Mouse (Mus musculus) spleen, postnatal 10 days (tissue): Measurements from ENCODE around the gene Mmp28.

Experiments
- DNase-seq, 2 experiments: peaks; one replicate each; pipeline ENCODE4 v3.0.0; 2021 to 2022; ENCODE audit warnings: low spot score in 2 of 2

Mmp28 gene

DNA sequence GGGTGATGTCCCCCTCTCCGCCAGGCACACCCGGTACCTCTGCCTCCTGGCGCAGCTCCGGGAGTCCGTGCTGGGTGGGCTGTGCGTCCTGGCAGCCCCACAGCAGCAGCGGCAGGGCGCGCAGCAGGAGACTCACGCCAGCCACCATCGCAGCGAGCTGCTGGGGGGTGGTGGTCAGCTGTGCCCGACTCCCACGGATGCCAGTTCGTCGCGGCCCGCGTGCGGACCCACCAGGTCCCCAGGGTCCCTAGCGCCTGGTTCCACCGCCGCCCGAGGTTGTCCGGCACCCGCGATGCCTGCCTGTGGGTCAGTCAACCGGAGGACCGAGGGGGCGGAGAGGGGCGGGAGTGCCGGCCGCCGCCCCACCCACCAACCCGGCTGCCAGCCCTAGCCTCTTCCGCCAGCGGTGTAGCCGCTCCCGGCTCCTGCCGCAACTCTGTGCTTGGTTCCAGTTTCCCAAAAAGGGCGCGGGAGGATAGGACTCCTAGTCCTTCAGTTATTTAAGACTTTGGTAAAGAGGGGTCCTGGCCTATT lies at the start of gene Mmp28:
Mmp28 (minus strand) TSS at position 361 of the 534 bp plus-strand sequence.
- DNase-seq: no peak

DNA sequence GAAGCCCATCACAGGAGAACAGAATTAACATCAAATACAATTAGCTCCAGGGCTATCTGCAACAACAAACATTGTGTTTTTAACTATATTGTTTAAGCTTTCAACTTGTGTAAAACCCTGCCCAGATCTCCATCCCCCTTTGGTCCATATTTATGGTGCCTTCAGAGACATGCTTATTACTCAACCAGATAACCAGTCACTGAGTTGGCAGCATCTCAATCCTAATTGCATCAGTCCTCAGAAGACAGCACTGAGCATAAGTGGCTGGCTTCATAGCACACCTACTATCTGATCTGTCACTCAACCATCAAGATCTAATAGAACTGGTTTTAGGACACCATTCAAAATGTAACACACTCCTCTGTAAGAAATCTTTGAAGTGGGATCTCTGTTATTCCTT lies 46.6 kb upstream of the Mmp28 start:
- DNase-seq: no peak

DNA sequence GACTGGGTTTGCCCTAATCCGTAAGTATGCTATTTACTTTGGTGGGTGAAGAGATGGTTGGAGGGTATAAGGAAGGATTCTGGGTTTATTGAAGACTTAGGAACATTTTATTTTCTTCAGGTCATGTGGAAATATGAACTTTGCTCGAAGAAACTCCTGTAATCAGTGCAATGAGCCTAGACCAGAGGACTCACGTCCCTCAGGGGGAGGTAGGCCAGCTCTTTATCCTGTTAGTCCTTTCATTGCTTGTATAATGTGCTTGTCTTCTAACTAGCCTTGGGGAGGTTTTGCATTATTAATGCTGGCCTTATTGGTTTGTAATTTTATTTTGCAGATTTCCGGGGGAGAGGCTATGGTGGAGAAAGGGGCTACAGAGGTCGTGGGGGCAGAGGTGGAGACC lies 41.4 kb upstream of the Mmp28 start:
- no peak for DNase-seq

DNA sequence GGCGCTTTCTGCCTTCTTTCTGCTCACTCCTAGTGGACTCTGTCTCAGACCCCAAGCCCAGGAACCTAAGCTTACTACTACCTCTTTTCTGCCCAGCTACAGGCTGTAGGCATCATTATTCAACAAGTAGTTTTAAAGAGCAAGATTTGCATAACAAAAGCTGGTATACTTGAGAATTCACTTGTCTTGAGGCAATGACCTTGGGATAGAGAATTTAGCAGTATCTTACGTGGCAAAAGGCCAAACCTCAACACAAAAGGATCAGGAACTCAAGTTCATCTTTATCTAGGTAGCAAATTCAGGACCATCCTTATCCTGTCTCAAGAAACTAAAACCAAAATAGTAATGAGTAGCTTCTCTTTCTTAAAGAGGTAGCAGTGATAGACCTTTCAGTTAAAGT lies 32.7 kb upstream of the Mmp28 start:
- DNase-seq: no peak

DNA sequence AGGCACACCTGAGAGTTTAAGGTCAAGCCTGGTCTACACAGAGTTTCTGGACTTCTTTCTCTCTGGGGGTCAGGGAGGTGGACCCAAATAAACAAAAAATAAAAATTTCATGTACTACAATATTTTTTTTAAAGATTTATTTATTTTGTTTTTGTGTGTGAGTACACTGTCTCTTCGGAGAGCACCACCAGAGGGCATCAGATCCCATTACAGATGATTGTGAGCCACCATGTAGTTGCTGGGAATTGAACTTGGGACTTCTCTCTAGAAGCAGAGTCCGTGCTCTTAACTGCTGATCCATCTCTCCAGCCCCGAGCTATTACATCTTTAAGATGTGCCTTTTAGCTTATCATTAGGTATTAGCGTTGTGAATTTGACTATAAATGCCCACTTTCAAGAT lies 28.6 kb upstream of the Mmp28 start:
- DNase-seq: no peak

DNA sequence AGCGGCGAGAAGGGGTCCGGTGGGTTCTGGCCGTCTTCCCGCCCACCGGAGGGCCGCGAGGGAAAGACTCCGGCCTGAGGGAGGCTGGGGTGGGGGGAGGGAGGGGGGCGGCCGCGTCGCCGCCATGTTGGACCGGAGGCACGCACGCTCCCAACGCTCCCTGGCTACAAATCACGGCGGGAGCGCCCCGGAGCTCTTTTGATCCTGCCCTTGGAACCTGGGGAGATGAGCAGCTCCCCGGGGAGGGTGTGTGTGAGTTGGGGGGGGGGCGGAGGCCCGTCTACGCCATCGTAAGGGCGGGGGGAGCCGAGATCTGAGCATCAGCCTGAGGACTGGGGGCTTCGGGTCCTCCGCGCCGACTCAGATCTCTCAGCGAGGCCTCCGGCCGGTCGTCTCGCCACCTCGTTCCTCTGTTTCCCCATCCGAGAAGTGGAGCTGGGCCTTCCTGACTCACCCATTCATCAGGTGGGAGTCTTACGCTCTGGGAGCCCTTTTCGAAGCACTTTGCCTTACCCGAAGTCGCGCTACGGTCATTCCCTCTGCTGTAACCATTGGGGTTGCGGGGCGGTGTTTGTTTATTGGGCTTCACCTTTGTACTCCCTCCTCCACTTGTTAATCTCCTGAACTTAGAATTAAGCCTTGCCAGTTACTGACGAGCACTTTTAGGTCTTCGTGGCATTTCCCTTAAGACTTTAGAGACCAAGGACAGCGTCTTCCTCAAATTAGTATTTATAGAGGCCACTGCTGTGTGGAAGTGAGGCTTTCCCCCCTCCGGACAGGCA lies 10.6 kb upstream of the Mmp28 start:
- peak in 1 of 2 experiments; percentile 48 for DNase-seq

DNA sequence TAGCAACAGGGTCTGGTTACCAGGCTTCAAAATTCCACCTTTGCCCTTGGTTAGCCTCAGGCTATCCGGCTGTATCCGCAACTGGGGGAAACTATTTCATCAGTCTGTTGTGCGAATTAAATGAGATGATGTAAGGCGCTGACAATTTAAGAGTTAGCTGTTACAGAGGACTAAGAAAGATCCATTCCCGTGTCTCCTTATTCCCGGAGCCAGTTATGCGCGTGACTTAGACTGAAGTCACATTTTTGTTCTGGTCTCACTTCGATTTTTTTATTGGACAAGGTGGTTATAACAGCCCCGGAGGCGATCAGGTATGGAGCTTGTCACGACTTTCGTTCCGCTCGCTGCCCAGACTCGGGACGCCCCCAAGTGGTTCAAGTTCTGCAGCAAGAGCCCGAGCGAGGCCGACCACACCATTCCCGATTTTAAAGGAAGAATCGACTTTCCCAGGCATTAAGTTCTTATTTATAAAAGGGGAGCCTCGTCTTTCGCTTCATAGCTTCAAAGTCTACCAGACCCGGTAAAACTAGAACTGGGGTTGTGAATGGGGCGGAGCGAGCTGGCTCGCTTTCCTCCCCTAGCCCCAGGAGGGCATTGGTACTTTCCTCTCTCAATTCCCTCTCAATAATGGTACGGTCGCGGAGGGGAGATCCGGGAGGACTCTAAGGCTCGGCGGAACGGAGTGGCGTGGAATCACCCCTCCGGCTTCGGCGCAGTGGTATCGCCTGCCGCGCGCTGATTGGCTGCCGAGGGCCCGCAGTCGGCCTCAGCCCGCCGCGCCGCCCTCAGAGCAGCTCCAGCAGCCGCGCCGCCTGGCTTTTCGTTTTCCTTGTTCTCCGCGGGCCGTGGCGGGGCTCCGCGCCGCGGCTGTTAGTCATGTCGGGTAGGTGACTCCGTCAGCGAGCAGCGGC lies 9.7 kb upstream of the Mmp28 start, which contains the start of gene Taf15:
Taf15 (plus strand) TSS at position 763 of the 911 bp plus-strand sequence.
- DNase-seq: peak; percentile 98 to 99

DNA sequence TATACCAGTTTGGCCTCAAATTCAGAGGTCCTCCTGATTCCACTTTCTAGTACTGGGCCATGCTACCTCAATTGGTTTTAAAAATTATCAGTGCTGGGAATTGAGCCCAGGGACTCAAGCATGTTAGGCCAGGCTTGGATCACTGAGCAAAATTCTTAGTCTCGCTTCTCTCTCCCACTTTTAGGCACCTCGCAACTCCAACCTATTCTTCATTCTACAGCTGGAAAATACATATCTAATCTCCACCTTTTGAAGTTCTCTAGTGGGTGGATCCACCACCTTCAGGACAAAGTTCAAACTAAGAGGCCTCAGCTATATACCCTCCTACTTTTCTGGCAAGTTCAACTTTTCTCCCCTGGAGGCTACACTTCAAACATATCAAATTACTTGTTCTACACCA lies 8.9 kb upstream of the Mmp28 start:
- DNase-seq: peak in 1 of 2 experiments; percentile 7

DNA sequence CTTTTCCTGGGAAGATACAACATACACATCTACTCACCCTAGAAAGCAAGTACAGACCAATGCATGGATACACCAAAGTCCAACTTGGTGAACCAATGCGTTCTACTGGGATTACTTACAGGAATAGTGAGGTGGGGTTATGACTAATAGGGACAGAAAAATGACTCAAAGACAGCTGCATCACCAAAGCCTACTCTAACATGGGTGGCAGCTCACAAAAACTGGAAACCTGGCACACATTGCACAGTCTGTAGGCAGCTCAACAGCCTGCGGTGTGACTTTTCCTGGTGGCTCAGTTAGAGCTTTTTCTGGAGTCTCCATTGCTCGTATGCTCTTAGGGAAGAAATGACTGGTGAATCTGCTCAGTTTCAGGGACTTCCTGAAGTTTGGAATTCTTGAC lies 5.9 kb upstream of the Mmp28 start:
- no peak for DNase-seq

DNA sequence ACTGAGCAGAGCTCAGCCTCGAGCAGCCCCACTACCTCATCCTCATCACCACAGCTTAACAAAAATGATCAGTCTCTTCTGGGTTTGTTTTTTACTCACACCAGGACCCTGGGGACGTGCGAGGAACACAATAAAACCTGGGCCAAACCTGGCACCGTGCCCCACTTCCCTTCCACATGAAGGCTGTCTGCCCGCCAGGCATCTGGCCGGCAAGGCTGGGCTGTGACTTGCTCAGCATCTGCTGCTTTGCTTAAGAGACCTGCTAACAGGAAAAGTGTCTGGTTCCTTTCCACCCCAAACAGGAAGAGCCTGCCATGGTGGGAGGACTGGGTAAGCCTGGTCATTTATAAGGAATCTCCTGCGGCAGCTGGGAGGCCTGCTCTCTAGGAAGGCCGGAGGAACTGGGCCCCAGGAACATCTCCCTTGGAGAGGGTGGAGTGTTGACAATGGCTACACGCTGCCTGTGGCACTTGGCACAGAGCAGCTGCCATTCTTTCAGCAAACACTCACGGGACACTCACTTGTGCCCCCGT lies 4.3 kb upstream of the Mmp28 start:
- no peak for DNase-seq

DNA sequence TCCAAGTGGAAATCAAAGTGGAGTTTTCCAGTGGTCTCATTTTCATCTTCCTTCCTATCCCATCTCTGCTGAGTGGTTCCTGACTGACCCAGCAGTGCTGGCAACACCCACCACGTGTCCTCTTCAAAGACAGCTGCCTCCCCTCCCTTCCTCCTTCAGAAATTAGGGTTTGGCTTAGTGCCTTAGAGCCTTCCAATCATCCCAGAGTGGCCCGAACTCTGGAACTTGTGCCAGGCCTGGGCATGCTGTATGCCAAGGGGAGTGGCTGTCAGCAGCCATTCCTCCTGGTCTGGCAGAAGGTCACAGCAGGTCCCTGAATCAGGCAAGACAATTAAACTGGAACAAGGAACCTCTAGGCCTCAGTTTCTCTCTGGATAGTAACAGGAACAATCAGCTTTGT lies 3.1 kb upstream of the Mmp28 start:
- no peak for DNase-seq

DNA sequence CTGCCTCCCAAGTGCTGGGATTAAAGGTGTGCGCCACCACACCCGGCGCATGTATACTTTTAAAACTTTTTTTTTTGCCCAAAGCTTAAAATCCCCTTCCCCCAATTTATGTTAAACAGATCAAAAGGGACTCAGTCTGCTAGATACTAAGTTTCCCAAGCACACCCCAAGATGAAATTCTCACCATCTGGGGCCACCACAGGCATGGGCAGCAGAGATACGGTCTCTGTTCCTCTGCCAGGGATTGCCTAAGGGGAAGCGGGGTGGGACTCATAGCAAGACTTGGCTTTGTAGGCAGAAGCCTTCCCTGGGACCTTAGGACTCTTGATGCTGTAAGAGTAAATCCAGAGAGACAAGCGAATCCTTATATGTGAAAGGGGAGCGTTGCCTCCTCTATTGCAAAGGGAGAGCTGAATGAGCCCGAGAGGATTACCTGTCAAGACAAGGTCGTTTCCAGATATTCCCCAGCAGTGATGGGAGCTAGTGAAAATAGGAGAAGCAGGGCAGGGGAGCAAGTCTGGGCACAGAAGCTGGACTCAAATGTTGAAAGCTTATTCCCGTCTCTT lies 1.3 kb downstream of the Mmp28 start:
- DNase-seq: no peak

DNA sequence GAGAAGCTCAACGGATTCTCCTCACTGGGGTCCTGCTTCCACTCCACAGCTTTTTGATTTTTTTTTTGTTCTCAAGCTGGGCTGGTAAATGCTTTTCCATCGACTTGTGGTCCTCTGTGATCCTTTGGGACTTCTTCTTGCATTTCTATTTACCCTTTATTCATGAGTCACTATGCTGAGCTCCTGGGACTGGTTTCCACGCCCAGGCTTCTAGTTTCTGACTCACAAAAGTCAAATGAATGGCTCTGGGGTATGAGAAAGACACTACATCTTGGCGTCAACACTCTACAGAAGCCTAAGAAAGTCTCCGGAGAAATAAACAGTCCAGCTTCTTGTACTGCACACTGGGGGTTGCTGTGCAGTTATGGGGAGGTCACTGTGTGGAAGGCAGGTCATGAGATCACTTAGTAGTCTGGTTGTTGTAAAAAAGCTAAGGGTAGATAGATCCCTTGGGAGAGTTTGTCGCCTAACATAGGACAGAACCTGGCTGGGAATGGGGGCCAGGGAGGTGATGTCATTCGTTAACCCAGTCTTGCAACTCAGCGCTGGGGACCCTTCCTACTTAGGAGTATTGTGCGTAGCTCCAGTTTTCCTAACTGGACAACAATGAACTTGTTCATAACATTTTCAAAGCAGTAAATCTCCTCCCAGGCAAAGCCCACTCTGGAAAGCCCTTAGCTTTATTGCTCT lies 4.8 kb downstream of the Mmp28 start:
- no peak for DNase-seq

DNA sequence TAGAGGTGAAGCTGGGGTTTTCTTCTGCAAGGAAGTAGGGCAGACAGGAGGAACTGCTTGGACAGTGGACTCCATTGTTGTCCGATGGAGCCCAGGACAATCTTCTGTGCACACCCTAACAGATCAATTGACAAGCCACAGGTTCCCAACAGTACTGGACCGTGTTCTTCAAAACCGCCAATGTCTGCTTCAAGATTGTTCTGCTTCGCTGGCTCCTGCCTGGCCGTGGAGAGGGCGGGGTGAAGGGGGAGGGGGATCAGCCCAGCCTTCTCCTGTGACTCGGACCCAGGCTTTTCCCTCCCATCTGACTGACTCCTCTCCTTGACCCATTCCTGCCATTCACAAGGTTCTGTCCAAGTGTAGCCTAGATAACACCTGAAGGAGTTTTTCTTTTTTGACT lies 5.6 kb downstream of the Mmp28 start:
- DNase-seq: no peak

DNA sequence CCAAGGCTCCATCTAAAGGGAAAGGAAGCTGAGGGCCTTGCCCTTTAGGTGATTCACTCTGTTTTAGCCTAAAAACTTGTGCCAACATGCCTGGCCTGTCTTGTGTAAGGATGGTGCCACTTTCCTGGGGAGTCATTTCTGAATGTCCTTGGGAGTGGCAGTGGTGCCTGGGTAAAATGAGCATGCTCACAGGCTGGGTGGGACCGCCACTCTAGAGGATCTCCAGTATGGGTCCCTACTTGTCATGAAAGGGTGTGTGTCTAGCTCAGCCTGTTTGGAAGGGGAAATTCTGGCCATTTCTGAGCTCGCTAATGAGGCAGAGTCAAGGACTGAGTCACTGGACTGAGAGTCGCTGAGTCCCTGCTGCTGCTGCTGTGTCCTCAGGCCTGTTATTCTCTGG lies 7.3 kb downstream of the Mmp28 start:
- no peak for DNase-seq

DNA sequence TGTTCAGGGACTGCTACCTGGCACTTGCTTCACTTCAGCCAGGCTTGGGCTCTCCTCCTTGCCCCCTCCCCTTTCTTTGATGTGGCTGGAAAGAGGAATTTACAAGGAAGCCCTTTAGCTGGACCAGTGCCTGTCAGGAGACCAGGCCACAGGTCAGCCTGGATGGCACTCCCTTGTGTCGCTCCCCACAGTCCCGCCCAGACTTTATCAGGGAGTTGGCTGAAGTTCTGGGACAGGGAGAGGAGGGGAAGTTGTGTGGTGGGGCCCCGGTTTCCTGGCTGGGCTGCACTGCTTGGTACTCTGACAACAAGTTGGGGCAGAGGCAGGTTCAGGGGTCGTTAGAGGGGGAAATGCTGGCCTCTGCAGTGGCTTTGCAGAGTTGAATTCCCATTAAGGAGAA lies 8.3 kb downstream of the Mmp28 start:
- no peak for DNase-seq

DNA sequence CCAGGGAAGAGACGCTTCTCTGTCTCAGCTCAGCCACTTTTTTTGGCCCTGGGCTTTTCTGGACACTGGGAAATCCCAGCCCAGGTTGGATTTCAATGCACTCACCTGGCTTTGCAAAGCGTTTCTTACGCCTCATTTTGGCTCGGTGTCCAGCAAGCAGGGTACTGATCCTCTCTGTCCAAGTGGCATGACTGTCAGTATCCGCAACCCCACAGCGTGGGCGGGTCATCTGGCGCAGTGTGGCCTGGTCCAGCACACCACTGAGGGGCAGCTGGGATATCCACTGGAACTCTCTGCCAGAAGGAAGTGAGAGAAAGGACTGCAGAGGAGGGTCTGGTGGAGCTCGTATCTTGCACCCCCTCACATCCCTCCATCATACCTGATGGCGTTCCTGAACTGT lies 11.6 kb downstream of the Mmp28 start:
- DNase-seq: no peak

DNA sequence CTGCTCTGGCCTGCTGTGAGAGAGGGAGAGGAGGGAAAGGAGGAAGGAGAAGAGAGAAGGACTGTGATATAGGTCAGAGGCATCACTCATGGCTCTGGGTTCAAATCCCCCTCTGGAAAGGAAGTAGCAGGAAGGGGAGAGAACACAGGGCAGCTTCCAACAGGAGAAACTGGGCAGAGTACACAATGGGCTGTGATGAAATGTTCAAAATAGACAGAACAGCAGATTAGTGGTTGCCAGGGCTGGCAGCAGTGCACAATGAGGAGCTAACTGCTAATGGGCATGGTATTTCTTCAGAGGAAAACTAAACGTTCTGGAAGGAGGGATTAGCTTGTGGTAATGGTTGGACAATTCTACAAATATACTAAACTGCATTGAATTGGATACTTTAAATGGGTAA lies 12.3 kb downstream of the Mmp28 start:
- DNase-seq: no peak

DNA sequence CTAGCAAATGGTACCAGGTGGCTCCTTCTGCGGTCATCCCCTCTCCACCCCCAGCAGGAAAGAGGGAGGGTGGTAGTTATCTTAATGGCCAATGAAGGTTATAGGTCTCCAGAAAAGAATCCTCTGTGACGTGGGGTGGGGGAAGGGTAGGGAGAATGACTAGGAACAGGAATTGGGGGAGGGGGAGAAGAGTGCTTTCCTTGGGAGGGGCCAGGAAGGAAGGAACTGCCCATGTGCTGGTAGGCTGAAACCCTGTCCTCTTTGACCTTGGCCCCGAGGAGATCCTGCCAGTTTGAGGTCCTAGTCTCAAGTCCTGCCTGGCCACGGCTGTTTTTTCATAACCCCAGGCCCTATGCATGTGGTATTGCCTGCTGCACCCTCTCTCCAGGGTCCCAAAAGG lies 13.6 kb downstream of the Mmp28 start:
- no peak for DNase-seq

DNA sequence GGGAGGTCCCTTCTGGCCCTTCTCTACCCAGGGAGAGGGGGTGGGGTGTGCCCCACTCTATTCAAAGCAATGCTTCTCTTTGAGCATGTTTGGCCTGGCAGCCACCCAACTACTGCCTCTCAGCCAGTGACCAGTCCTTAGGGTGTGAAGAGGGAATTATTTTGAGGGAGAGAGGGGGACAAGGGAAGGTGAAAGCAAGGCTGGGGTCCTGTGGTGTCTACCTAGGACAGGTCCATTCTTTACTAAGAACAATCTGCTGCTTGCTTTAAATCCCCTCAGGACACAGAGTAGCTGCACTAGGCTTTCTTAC lies 14.0 kb downstream of the Mmp28 start:
- no peak for DNase-seq

DNA sequence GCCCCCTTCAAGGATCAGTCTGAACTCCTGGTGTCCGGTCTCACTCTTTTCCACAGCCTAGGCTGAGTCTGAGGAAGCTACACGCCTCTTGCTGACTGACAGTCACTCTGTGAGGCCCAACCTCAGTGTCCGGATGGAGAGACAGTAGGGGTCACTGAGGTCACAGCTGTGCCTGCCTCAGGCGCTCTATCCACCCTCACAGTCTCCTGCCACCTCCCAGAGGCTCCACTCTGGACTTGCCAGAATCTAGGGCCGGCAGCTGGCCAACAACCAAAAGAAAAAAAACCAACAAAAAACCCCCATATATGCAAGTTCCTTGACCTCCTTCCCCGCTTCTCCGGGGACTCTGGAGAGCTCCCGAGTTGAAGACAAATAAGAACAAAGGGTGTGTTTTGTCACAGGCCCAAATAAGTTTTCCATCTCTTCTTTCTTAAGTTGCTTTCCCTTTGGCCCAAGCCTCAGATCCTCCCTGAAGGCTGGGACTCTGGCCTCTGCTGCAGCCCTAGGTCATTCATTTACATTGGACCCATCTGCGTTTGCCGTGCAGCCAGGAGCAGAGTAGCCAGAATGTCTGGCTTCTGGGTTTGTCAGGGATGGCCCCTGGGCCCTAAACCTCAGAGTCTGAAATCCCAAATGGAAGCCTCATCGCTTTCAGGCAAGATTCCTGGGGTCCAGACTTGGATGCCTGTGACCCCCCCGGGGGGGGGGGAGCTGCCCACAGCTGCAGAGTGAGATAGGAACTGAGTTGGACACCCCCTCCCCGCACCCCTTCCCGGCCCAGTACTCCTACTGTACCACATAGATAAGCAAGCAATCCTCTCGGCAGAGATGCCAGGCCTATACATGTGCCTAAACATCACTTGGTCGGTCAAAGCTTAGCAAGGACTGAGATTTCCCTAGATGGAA lies 14.6 kb downstream of the Mmp28 start:
- no peak for DNase-seq
